Mouse (Mus musculus) small intestine, adult 2 months (tissue): ENCODE data around the gene Txndc11. TPM values are rescaled to one million over a fixed set of nuclear protein-coding genes. Genes with fewer than 3 reads are reported as not detected.
A peak's percentile ranks its signal among the peaks of the same experiment; 100 is the strongest.

Experiments
- H3K27ac ChIP-seq: fragments of 200-500 bp; 2 replicates; pipeline ENCODE4 v1.5.1; 2012; ENCODE audit warnings: low read depth, low read length, control low read depth, inconsistent platforms; ENCODE audit not compliant: insufficient read depth
- H3K27me3 ChIP-seq: fragments of 200-500 bp; 2 replicates; pipeline ENCODE4 v1.6.1; 2012; ENCODE audit warnings: mild to moderate bottlenecking, moderate library complexity, low read length, inconsistent platforms; ENCODE audit not compliant: control insufficient read depth, insufficient read depth
- H3K36me3 ChIP-seq: fragments of 200-500 bp; 2 replicates; pipeline ENCODE4 v1.6.1; 2012; ENCODE audit warnings: mild to moderate bottlenecking, low read length, control low read depth, inconsistent platforms; ENCODE audit not compliant: control insufficient read depth, insufficient read depth
- H3K4me1 ChIP-seq: fragments of 200-500 bp; 2 replicates; pipeline ENCODE4 v1.6.1; 2012; ENCODE audit warnings: low read length, inconsistent platforms, mixed read lengths; ENCODE audit not compliant: control insufficient read depth, insufficient read depth, insufficient read length
- H3K4me3 ChIP-seq: fragments of 200-500 bp; 2 replicates; pipeline ENCODE4 v1.5.1; 2012; ENCODE audit warnings: low read depth, mild to moderate bottlenecking, control low read depth, inconsistent platforms, low read length, moderate library complexity
- CTCF ChIP-seq: fragments of 200-500 bp; IDR thresholded peaks from 2 replicates; pipeline ENCODE4 v1.5.1; 2012; ENCODE audit warnings: low read depth, mild to moderate bottlenecking, control low read depth, inconsistent platforms, low read length, moderate library complexity, mixed read lengths; ENCODE audit not compliant: insufficient replicate concordance, insufficient read length; ENCODE audit errors: extremely low read depth
- POLR2A ChIP-seq: fragments of 200-500 bp; IDR thresholded peaks from 2 replicates; pipeline ENCODE4 v1.6.1; 2012; ENCODE audit warnings: low read depth, mild to moderate bottlenecking, control low read depth, inconsistent platforms, low read length, moderate library complexity
- WGBS: fragments of 180-500 bp; shearing (Covaris S2); methylation state at CpG from one replicate; pipeline ENCODE4 v1.1.7; 2018; 5-methylcytosine and 5-hydroxymethylcytosine counted together
- polyA plus RNA-seq: library from polyadenylated mRNA; depleted of rRNA; stranded (reverse); fragments of >200 nt; gene quantifications from 2 replicates; pipeline ENCODE4 v1.2.3, GENCODE M21; 2012

The Txndc11 gene
- polyA plus RNA-seq, 1 experiment: 39.1 TPM

- 98% methylated on average over 3 of the region's 3 CpGs for WGBS
- H3K27ac ChIP-seq: no peak overlapping the region
- H3K27me3 ChIP-seq: no peaks in the 10 kb centered on the region
- no peaks in the 10 kb centered on the region for H3K4me1 ChIP-seq
- TF ChIP-seq POLR2A (no peak), CTCF (no peak)
- H3K36me3 ChIP-seq: peaks cover 79% of the 10 kb centered on the region
- no peak overlapping the region for H3K4me3 ChIP-seq
Observed at GRCm38 (mm10) chr16:11086299-11086698, 48.2 kb downstream of the Txndc11 start.

GRCm38 (mm10) chr16:11084181-11084580 lies 50.3 kb downstream of the Txndc11 start:
- TF ChIP-seq CTCF (no peak), POLR2A (no peak)
- Histone ChIP-seq H3K4me1 (no peaks in the 10 kb centered on the region), H3K27ac (no peak overlapping the region), H3K27me3 (no peaks in the 10 kb centered on the region), H3K4me3 (no peak overlapping the region), H3K36me3 (peaks cover 78% of the 10 kb centered on the region)
- 90% methylated on average over 8 of the region's 8 CpGs for WGBS

GRCm38 (mm10) chr16:11078216-11078869 lies 56.1 kb downstream of the Txndc11 start:
- WGBS: 65% methylated on average over 3 of the region's 3 CpGs
- Histone ChIP-seq H3K36me3 (peaks cover 85% of the 10 kb centered on the region), H3K27ac (peak overlapping the region; percentile 40; the same call in 1 of the 2 replicates)

GRCm38 (mm10) chr16:11077601-11078201 lies 56.7 kb downstream of the Txndc11 start:
- WGBS: 90% methylated on average over 9 of the region's 9 CpGs
- no peak overlapping the region for H3K4me3 ChIP-seq
- no peak for TF ChIP-seq CTCF
- no peak for TF ChIP-seq POLR2A
- H3K27me3 ChIP-seq: no peaks in the 10 kb centered on the region
- H3K27ac ChIP-seq: 0 out of 2 replicates have a peak overlapping the region, but pooled peaks have one; percentile 40
- H3K36me3 ChIP-seq: peaks cover 78% of the 10 kb centered on the region
- H3K4me1 ChIP-seq: no peaks in the 10 kb centered on the region

More at GRCm38 (mm10) chr16:11078216-11078869, 56.1 kb downstream of the Txndc11 start:
- TF ChIP-seq CTCF (no peak), POLR2A (no peak)
- no peaks in the 10 kb centered on the region for H3K27me3 ChIP-seq
- H3K4me3 ChIP-seq: no peak overlapping the region
- no peaks in the 10 kb centered on the region for H3K4me1 ChIP-seq

GRCm38 (mm10) chr16:11073060-11073459 lies 61.4 kb downstream of the Txndc11 start:
- Histone ChIP-seq H3K36me3 (peaks cover 39% of the 10 kb centered on the region), H3K4me3 (no peak overlapping the region), H3K27ac (no peak overlapping the region), H3K27me3 (no peaks in the 10 kb centered on the region), H3K4me1 (peaks cover 14% of the 10 kb centered on the region)
- TF ChIP-seq POLR2A (no peak), CTCF (no peak)
- WGBS: 81% methylated on average over 6 of the region's 6 CpGs

GRCm38 (mm10) chr16:11072454-11072853 lies 62.0 kb downstream of the Txndc11 start:
- Histone ChIP-seq H3K4me1 (peaks cover 14% of the 10 kb centered on the region), H3K27ac (no peak overlapping the region), H3K36me3 (peaks cover 33% of the 10 kb centered on the region), H3K4me3 (no peak overlapping the region), H3K27me3 (no peaks in the 10 kb centered on the region)
- 89% methylated on average over 8 of the region's 8 CpGs for WGBS
- TF ChIP-seq POLR2A: no peak
- TF ChIP-seq CTCF: no peak

- TF ChIP-seq POLR2A (no peak), CTCF (no peak)
- H3K4me3 ChIP-seq: no peak overlapping the region
- no peaks in the 10 kb centered on the region for H3K27me3 ChIP-seq
- H3K36me3 ChIP-seq: peaks cover 31% of the 10 kb centered on the region
- 87% methylated on average over 4 of the region's 4 CpGs for whole genome bisulfite sequencing
- peaks cover 15% of the 10 kb centered on the region for H3K4me1 ChIP-seq
- H3K27ac ChIP-seq: no peak overlapping the region
Observed at GRCm38 (mm10) chr16:11071887-11072286, 62.6 kb downstream of the Txndc11 start.

GRCm38 (mm10) chr16:11071176-11071575 lies 63.3 kb downstream of the Txndc11 start:
- H3K27me3 ChIP-seq: no peaks in the 10 kb centered on the region
- H3K4me3 ChIP-seq: no peak overlapping the region
- H3K27ac ChIP-seq: no peak overlapping the region
- peaks cover 18% of the 10 kb centered on the region for H3K4me1 ChIP-seq
- H3K36me3 ChIP-seq: peaks cover 25% of the 10 kb centered on the region
- 77% methylated on average over 5 of the region's 5 CpGs for WGBS
- TF ChIP-seq POLR2A (no peak), CTCF (no peak)
